13 mouse cellular contexts compared by ENCODE assay signal in the genomic region with DNA sequence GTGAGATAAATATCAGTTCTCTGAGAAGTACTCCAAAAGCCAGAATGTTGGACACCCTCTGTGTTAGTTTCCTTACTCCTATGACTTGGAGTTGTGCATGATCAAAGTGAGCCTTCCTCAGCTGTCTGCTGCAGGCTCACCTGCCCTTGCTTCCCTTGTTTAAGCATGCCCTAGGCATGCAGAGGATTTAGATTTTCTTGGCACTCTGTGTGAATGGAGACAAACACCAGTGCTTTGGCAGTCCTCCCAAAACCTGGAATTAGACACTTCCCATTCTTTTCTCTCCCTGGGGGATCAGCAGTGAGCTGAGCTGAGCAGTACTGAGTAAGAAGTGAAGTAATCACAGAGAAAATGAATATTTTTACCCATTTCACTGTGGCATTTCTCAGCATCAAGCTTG.
A peak's percentile ranks its signal among the peaks of the same experiment; 100 is the strongest.
DNase-seq lines count a peak whose midpoint lies in the region; ATAC-seq and TF ChIP-seq lines count a peak whose summit lies in the region.
"Had no signal": no experiment of that assay in that cellular context is flagged by ENCODE, and none has a peak within 500 bp of the region (broad histone marks: within the 10 kb centered on the region; RNA-seq: fewer than 3 reads in every experiment).

No protein-coding gene starts in this region.

- DNase-seq in cerebellum, postnatal 10 days: peak; percentile 20 to 50
- DNase-seq in cerebellum, adult 11 months: no peak
- no peak for DNase-seq in hindbrain, embryonic 10.5 days (ENCODE audit: low spot score)
- peak; percentile 53 for DNase-seq in 3T3-L1 (ENCODE audit: low read depth, low spot score)
- DNase-seq in embryonic facial prominence, embryonic 14.5 days (ENCODE audit: low spot score): peak; percentile 89
- no peak for DNase-seq in gastrocnemius, adult 2 months
- DNase-seq in urinary bladder, postnatal 36 days (ENCODE audit: low spot score in 2 of 2): no peak
- DNase-seq: kidney, postnatal 14 days; liver; thymus, postnatal 14 days had no signal

- intact Hi-C loops in gastrocnemius, adult 2 months (cut with DNase I): no loop called here

- H3K27me3 ChIP-seq in hindbrain, embryonic 13.5 days: no peaks in the 10 kb centered on the region
- H3K27me3 ChIP-seq in hindbrain, embryonic 10.5 days (ENCODE audit: insufficient read depth, poor library complexity, severe bottlenecking): no peaks in the 10 kb centered on the region
- H3K27me3 ChIP-seq in embryonic facial prominence, embryonic 14.5 days (replicated peaks; ENCODE audit: control insufficient read depth, insufficient read depth, low read length): no peaks in the 10 kb centered on the region

- TF ChIP-seq CTCF in gastrocnemius, adult 2 months (IDR thresholded peaks at IDR 0.05): no peak

- no peak overlapping the region for H3K9ac ChIP-seq in hindbrain, embryonic 13.5 days
- H3K9ac ChIP-seq in embryonic facial prominence, embryonic 14.5 days (ENCODE audit: low read depth, low read length): no peak overlapping the region

- no peak overlapping the region for H3K27ac ChIP-seq in hindbrain, embryonic 13.5 days
- H3K27ac ChIP-seq in hindbrain, embryonic 10.5 days: no peak overlapping the region
- H3K27ac ChIP-seq in embryonic facial prominence, embryonic 14.5 days (replicated peaks; ENCODE audit: low read depth, low read length): no peak overlapping the region
- H3K27ac ChIP-seq in gastrocnemius, adult 2 months: no peak overlapping the region

- no peak overlapping the region for H3K4me2 ChIP-seq in hindbrain, embryonic 13.5 days
- no peak overlapping the region for H3K4me2 ChIP-seq in embryonic facial prominence, embryonic 14.5 days (ENCODE audit: low read depth, low read length)

- no peaks in the 10 kb centered on the region for H3K9me3 ChIP-seq in hindbrain, embryonic 13.5 days
- H3K9me3 ChIP-seq in hindbrain, embryonic 10.5 days: no peaks in the 10 kb centered on the region
- no peaks in the 10 kb centered on the region for H3K9me3 ChIP-seq in embryonic facial prominence, embryonic 14.5 days (ENCODE audit: control insufficient read depth, low read length)

- H3K36me3 ChIP-seq in hindbrain, embryonic 13.5 days: no peaks in the 10 kb centered on the region
- no peaks in the 10 kb centered on the region for H3K36me3 ChIP-seq in hindbrain, embryonic 10.5 days
- H3K36me3 ChIP-seq in embryonic facial prominence, embryonic 14.5 days (ENCODE audit: control insufficient read depth, insufficient read depth, low read length): no peaks in the 10 kb centered on the region

- no peak overlapping the region for H3K4me3 ChIP-seq in hindbrain, embryonic 13.5 days
- H3K4me3 ChIP-seq in hindbrain, embryonic 10.5 days: no peak overlapping the region
- no peak overlapping the region for H3K4me3 ChIP-seq in embryonic facial prominence, embryonic 14.5 days (ENCODE audit: low read depth, low read length)
- no peak overlapping the region for H3K4me3 ChIP-seq in gastrocnemius, adult 2 months
- H3K4me3 ChIP-seq: erythroblast, embryonic 14.5 days had no signal

- H3K4me1 ChIP-seq in hindbrain, embryonic 13.5 days (replicated peaks): no peaks in the 10 kb centered on the region
- H3K4me1 ChIP-seq in hindbrain, embryonic 10.5 days (replicated peaks): no peaks in the 10 kb centered on the region
- H3K4me1 ChIP-seq in embryonic facial prominence, embryonic 14.5 days (ENCODE audit: control insufficient read depth, insufficient read depth, low read length): peaks cover 4% of the 10 kb centered on the region; the same call in 1 of the 2 replicates

- ATAC-seq in hindbrain, embryonic 13.5 days (ENCODE audit: low FRiP score): peak; percentile 46; the same call in 1 of the 2 replicates
- ATAC-seq in embryonic facial prominence, embryonic 14.5 days (ENCODE audit: low read depth): peak; percentile 97
- ATAC-seq: intestine, postnatal 0 days had no signal

Comparison
In these comparisons a context has a peak if more than half of its experiments do, and no peak if none do; other contexts are left out.
1. DNase-seq: peak in cerebellum, postnatal 10 days (2 of 2), 3T3-L1 (single experiment) and embryonic facial prominence, embryonic 14.5 days (single experiment); none in cerebellum, adult 11 months (single experiment), hindbrain, embryonic 10.5 days (single experiment), gastrocnemius, adult 2 months (single experiment) and urinary bladder, postnatal 36 days (0 of 2).